Mouse (Mus musculus) C2C12 (cell line): ENCODE measurements around the gene Nek7.

ENCODE experiments used
- CEBPB ChIP-seq: IDR thresholded peaks from one replicate; pipeline ENCODE4 v1.6.1; 2011; ENCODE audit warnings: low read depth, mild to moderate bottlenecking, control low read depth, moderate library complexity
- CTCF ChIP-seq: IDR thresholded peaks from one replicate; pipeline ENCODE4 v1.5.1; 2011; ENCODE audit not compliant: control insufficient read depth, insufficient read depth, insufficient read length
- MAX ChIP-seq: IDR thresholded peaks from one replicate; pipeline ENCODE4 v1.6.1; 2011; ENCODE audit warnings: mild to moderate bottlenecking, control low read depth
- MYOD1 ChIP-seq: IDR thresholded peaks from one replicate; pipeline ENCODE4 v1.6.1; 2011; ENCODE audit warnings: low read depth; ENCODE audit not compliant: control insufficient read depth, insufficient read length
- MYOG ChIP-seq: IDR thresholded peaks from one replicate; pipeline ENCODE4 v1.6.1; 2011; ENCODE audit not compliant: control insufficient read depth, insufficient read length; ENCODE audit errors: extremely low read depth
- USF1 ChIP-seq: IDR thresholded peaks from one replicate; pipeline ENCODE4 v1.6.1; 2011; ENCODE audit warnings: low read depth, mild to moderate bottlenecking, control low read depth, moderate library complexity

- no peak for TF ChIP-seq MYOD1
- TF ChIP-seq CTCF = no peak
- no peak for TF ChIP-seq MAX
- TF ChIP-seq CEBPB = no peak
- TF ChIP-seq USF1 = no peak
- no peak for TF ChIP-seq MYOG
Observed at GRCm38 (mm10) chr1:138568434-138569232, 51.3 kb downstream of the Nek7 start.
